Mouse (Mus musculus) cortical plate, adult 2 months (tissue): ENCODE results near the gene Zfp518a.

Experiments
- CTCF ChIP-seq: fragments of 200-500 bp; IDR thresholded peaks from 2 replicates; pipeline ENCODE4 v1.5.1; 2011; ENCODE audit warnings: mild to moderate bottlenecking, control low read depth, low read length; ENCODE audit not compliant: insufficient read depth; ENCODE audit errors: extremely low read depth
- POLR2A ChIP-seq: fragments of 200-500 bp; IDR thresholded peaks from 2 replicates; pipeline ENCODE4 v1.6.1; 2011; ENCODE audit warnings: mild to moderate bottlenecking, low read length, control low read depth; ENCODE audit not compliant: insufficient read depth; ENCODE audit errors: extremely low read depth

GRCm38 (mm10) chr19:40935376-40935775 lies 40.9 kb downstream of the Zfp518a start:
- no peak for TF ChIP-seq POLR2A
- no peak for TF ChIP-seq CTCF
